Mouse (Mus musculus) forebrain, embryonic 12.5 days (tissue): ENCODE results near the gene Rbmxl2. TPM values are rescaled to one million over a fixed set of nuclear protein-coding genes. Genes with fewer than 3 reads are reported as not detected.

Experiments
- ATAC-seq: fragments of 200-750 bp; cut with Nextera tagmentation; 2 replicates; pipeline ENCODE4 v1.8.0; 2017; ENCODE audit warnings: moderate TSS enrichment; ENCODE audit not compliant: low FRiP score
- H3K27ac ChIP-seq: fragments of 300-500 bp; sonication (generic); 2 replicates; pipeline ENCODE4 v1.5.1; 2016; ENCODE audit warnings: mild to moderate bottlenecking
- H3K27me3 ChIP-seq: fragments of 300-500 bp; sonication (generic); 2 replicates; pipeline ENCODE4 v1.6.1; 2016; ENCODE audit warnings: mild to moderate bottlenecking
- H3K36me3 ChIP-seq: fragments of 300-500 bp; sonication (generic); replicated peaks from 2 replicates; pipeline ENCODE4 v1.6.1; 2016; ENCODE audit warnings: mild to moderate bottlenecking
- H3K4me1 ChIP-seq: fragments of 300-500 bp; sonication (generic); 2 replicates; pipeline ENCODE4 v1.6.1; 2016
- H3K4me2 ChIP-seq: fragments of 300-500 bp; sonication (generic); 2 replicates; pipeline ENCODE4 v1.6.1; 2016; ENCODE audit warnings: mild to moderate bottlenecking, moderate library complexity
- H3K4me3 ChIP-seq: fragments of 300-500 bp; sonication (generic); replicated peaks from 2 replicates; pipeline ENCODE4 v1.5.1; 2016; ENCODE audit warnings: mild to moderate bottlenecking
- H3K9ac ChIP-seq: fragments of 300-500 bp; sonication (generic); 2 replicates; pipeline ENCODE4 v1.6.1; 2016; ENCODE audit warnings: mild to moderate bottlenecking
- H3K9me3 ChIP-seq: fragments of 300-500 bp; sonication (generic); 2 replicates; pipeline ENCODE4 v1.6.1; 2016
- WGBS: fragments of 180-500 bp; shearing (Covaris S2); methylation state at CpG from one replicate; pipeline ENCODE4 v1.1.7; 2016; 5-methylcytosine and 5-hydroxymethylcytosine counted together
- polyA plus RNA-seq: library from polyadenylated mRNA; unstranded; fragments of >200 nt; fragmentation: Nextera tagmentation; extraction: Ambion mirVana; gene quantifications from 2 replicates; pipeline ENCODE4 v1.2.1, GENCODE M21; 2016

Rbmxl2 gene
- polyA plus RNA-seq, 1 experiment from 2014 or later = not detected

GRCm38 (mm10) chr7:107253355-107253754 lies 44.1 kb downstream of the Rbmxl2 start:
- no peak overlapping the region for H3K9ac ChIP-seq
- no peaks in the 10 kb centered on the region for H3K27me3 ChIP-seq
- H3K9me3 ChIP-seq = no peaks in the 10 kb centered on the region
- H3K4me1 ChIP-seq = no peaks in the 10 kb centered on the region
- no peaks in the 10 kb centered on the region for H3K36me3 ChIP-seq
- H3K4me2 ChIP-seq = no peak overlapping the region
- H3K27ac ChIP-seq = no peak overlapping the region
- no peak overlapping the region for H3K4me3 ChIP-seq
- no peak for ATAC-seq
- WGBS = 87% methylated on average over 3 of the region's 3 CpGs

- H3K27me3 ChIP-seq = no peaks in the 10 kb centered on the region
- H3K4me3 ChIP-seq = no peak overlapping the region
- no peak overlapping the region for H3K27ac ChIP-seq
- no peak overlapping the region for H3K4me2 ChIP-seq
- no peaks in the 10 kb centered on the region for H3K9me3 ChIP-seq
- H3K4me1 ChIP-seq = no peaks in the 10 kb centered on the region
- ATAC-seq = no peak
- no peaks in the 10 kb centered on the region for H3K36me3 ChIP-seq
- H3K9ac ChIP-seq = no peak overlapping the region
- WGBS = 77% methylated on average over 5 of the region's 5 CpGs
Observed at GRCm38 (mm10) chr7:107259936-107260335, 50.7 kb downstream of the Rbmxl2 start.

Other genes with a start within 250 kb of the Rbmxl2 start
- gene Olfr6, start 245.5 kb upstream of the Rbmxl2 start, polyA plus RNA-seq = not detected in 2 replicates
- not detected in 2 replicates for gene Olfr711, start 234.0 kb upstream of the Rbmxl2 start, polyA plus RNA-seq
- gene Olfr2, start 203.4 kb upstream of the Rbmxl2 start, polyA plus RNA-seq = not detected in 2 replicates
- gene Olfr713, start 178.3 kb upstream of the Rbmxl2 start, polyA plus RNA-seq = not detected in 2 replicates
- not detected in 2 replicates for gene Olfr714, start 138.5 kb upstream of the Rbmxl2 start, polyA plus RNA-seq
- gene Olfr17, start 116.2 kb upstream of the Rbmxl2 start, polyA plus RNA-seq = not detected in 2 replicates
- gene Olfr715b, start 99.1 kb upstream of the Rbmxl2 start, polyA plus RNA-seq = not detected in 2 replicates
- gene Olfr715, start 78.4 kb upstream of the Rbmxl2 start, polyA plus RNA-seq = not detected in 2 replicates
- not detected in 2 replicates for gene Olfr716, start 71.1 kb upstream of the Rbmxl2 start, polyA plus RNA-seq
- gene Nlrp14, start 42.5 kb upstream of the Rbmxl2 start, polyA plus RNA-seq = not detected in 2 replicates
- 5.7 and 6.8 TPM in 2 replicates for gene Syt9, start 161.3 kb downstream of the Rbmxl2 start, polyA plus RNA-seq